Mouse (Mus musculus) 3134 (cell line): ENCODE measurements around the gene Hist1h2bp.
"Not testable (repeated sequence)": the region's sequence is repeated elsewhere in the genome, so short reads cannot be mapped to it uniquely, and the experiment has no call there.

ENCODE experiments used
- DNase-seq: peaks from one replicate; pipeline ENCODE4 v3.0.0-alpha.2; 2011; ENCODE audit warnings: low spot score; ENCODE audit not compliant: insufficient read length; ENCODE audit errors: extremely low read depth

Gene Hist1h2bp

DNA sequence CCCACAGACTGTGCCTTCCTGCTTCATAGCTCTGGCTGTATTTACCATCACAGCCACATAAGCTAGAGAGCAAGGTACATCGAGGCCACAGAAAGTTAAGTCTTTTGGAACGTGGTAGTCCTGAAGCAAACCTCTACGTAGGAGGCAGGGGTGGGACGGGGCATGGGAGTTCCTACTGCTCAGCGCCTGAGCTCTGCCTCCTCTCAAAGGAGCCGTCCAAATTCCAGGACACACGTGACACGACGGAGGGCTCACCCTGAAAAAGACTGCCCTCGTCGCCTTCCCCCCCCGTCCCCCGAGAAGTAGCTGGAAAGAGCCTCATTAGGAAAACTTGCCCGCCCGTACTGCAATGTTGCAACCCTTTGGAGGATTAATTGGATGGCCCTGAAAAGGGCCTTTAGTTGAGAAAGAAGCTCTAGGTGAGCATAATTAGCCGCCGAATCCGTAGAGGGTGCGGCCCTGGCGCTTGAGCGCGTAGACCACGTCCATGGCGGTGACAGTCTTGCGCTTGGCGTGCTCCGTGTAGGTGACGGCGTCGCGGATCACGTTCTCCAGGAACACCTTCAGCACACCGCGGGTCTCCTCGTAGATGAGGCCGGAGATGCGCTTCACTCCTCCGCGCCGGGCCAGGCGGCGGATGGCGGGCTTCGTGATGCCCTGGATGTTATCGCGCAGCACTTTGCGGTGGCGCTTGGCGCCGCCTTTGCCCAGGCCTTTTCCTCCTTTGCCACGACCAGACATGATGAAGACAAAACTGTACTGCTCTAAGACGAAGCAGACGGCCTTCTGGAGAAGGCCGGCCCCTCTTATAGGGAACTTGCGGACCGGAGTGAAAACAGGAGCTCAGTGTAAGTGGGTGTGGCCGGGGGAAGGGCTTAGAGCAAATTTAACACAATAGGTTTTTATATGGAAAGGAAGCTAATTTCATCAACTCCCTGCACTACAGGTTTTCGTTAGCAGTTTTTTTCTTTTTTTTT lies 44.4 kb downstream of the Hist1h2bp start, which contains the start of gene Hist1h4n:
Hist1h4n (minus strand) TSS at position 779 of the 977 bp plus-strand sequence.
- not testable (repeated sequence) for DNase-seq

DNA sequence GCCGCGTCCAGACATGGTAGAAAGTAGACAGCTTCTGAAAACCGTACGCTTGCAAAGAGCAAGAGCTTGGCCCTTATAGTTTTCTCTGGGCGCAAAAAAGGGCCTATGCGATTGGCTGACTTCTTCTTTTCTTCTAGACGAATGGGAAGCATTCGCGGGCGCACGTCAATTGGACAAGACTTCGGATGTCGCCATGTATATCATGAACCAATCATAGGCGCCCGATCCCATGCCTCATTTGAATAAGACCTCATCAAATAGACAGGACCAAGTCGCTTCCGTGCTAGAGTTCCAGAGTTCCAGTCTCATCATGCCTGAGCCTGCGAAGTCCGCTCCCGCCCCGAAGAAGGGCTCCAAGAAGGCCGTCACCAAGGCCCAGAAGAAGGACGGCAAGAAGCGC lies 46.2 kb downstream of the Hist1h2bp start, which contains the start of the genes Hist1h2ap and Hist1h2br:
Hist1h2ap (minus strand) TSS at position 47 of the 400 bp plus-strand sequence.
Hist1h2br (plus strand) TSS at position 283 of the 400 bp plus-strand sequence.
- DNase-seq = not testable (repeated sequence)
